Mouse (Mus musculus) limb, embryonic 15.5 days (tissue): ENCODE data around the gene Tmem109. TPM values are rescaled to one million over a fixed set of nuclear protein-coding genes. Genes with fewer than 3 reads are reported as not detected.

Experiments used
- ATAC-seq: fragments of 200-750 bp; cut with Nextera tagmentation; 2 replicates; pipeline ENCODE4 v1.8.0; 2017; ENCODE audit warnings: low read depth, moderate TSS enrichment; ENCODE audit not compliant: insufficient number of reproducible peaks, low FRiP score, low TSS enrichment
- H3K27ac ChIP-seq: fragments of 300-500 bp; sonication (generic); 2 replicates; pipeline ENCODE4 v1.5.1; 2015; ENCODE audit warnings: moderate library complexity, mild to moderate bottlenecking, inconsistent platforms
- H3K27me3 ChIP-seq: fragments of 300-500 bp; sonication (generic); 2 replicates; pipeline ENCODE4 v1.6.1; 2015; ENCODE audit warnings: inconsistent platforms
- H3K36me3 ChIP-seq: fragments of 300-500 bp; sonication (generic); 2 replicates; pipeline ENCODE4 v1.6.1; 2015; ENCODE audit warnings: inconsistent platforms
- H3K4me1 ChIP-seq: fragments of 300-500 bp; sonication (generic); 2 replicates; pipeline ENCODE4 v1.6.1; 2015; ENCODE audit warnings: inconsistent platforms
- H3K4me2 ChIP-seq: fragments of 300-500 bp; sonication (generic); 2 replicates; pipeline ENCODE4 v1.6.1; 2015; ENCODE audit warnings: mild to moderate bottlenecking, inconsistent platforms
- H3K4me3 ChIP-seq: fragments of 300-500 bp; sonication (generic); 2 replicates; pipeline ENCODE4 v1.5.1; 2015; ENCODE audit warnings: mild to moderate bottlenecking, inconsistent platforms
- H3K9ac ChIP-seq: fragments of 300-500 bp; sonication (generic); 2 replicates; pipeline ENCODE4 v1.6.1; 2015; ENCODE audit warnings: inconsistent platforms
- H3K9me3 ChIP-seq: fragments of 300-500 bp; sonication (generic); 2 replicates; pipeline ENCODE4 v1.6.1; 2016; ENCODE audit warnings: inconsistent platforms
- WGBS: fragments of 180-500 bp; shearing (Covaris S2); methylation state at CpG from one replicate; pipeline ENCODE4 v1.1.7; 2015; 5-methylcytosine and 5-hydroxymethylcytosine counted together
- polyA plus RNA-seq: library from polyadenylated mRNA; unstranded; fragments of >200 nt; fragmentation: Nextera tagmentation; extraction: Ambion mirVana; gene quantifications from 2 replicates; pipeline ENCODE4 v1.2.1, GENCODE M21; 2015

Gene Tmem109
- polyA plus RNA-seq, 1 experiment from 2014 or later = 138 TPM

GRCm38 (mm10) chr19:10860072-10860497, 21.7 kb downstream of the Tmem109 start:
- 44% methylated on average over 22 of the region's 22 CpGs for WGBS
- H3K4me3 ChIP-seq = no peak overlapping the region
- no peaks in the 10 kb centered on the region for H3K27me3 ChIP-seq
- no peak overlapping the region for H3K9ac ChIP-seq
- H3K4me2 ChIP-seq = no peak overlapping the region
- ATAC-seq = no peak
- H3K4me1 ChIP-seq = no peaks in the 10 kb centered on the region
- no peak overlapping the region for H3K27ac ChIP-seq
- no peaks in the 10 kb centered on the region for H3K9me3 ChIP-seq
- H3K36me3 ChIP-seq = peaks cover 86% of the 10 kb centered on the region

GRCm38 (mm10) chr19:10856520-10856919, 25.3 kb downstream of the Tmem109 start:
- Histone ChIP-seq H3K4me1 (no peaks in the 10 kb centered on the region), H3K9ac (no peak overlapping the region), H3K27ac (peak overlapping the region; percentile 57), H3K4me3 (no peak overlapping the region), H3K27me3 (no peaks in the 10 kb centered on the region), H3K4me2 (no peak overlapping the region), H3K9me3 (no peaks in the 10 kb centered on the region), H3K36me3 (peaks cover 51% of the 10 kb centered on the region)
- WGBS = 47% methylated on average over 2 of the region's 2 CpGs
- ATAC-seq = no peak

- no peak overlapping the region for H3K4me2 ChIP-seq
- H3K4me1 ChIP-seq = no peaks in the 10 kb centered on the region
- H3K27me3 ChIP-seq = no peaks in the 10 kb centered on the region
- peak overlapping the region; percentile 57; the same call in 1 of the 2 replicates for H3K27ac ChIP-seq
- H3K9me3 ChIP-seq = no peaks in the 10 kb centered on the region
- H3K36me3 ChIP-seq = peaks cover 41% of the 10 kb centered on the region
- ATAC-seq = no peak
- 74% methylated on average over 3 of the region's 3 CpGs for WGBS
- no peak overlapping the region for H3K4me3 ChIP-seq
- H3K9ac ChIP-seq = no peak overlapping the region
Observed at GRCm38 (mm10) chr19:10855422-10855821, 26.4 kb downstream of the Tmem109 start.

GRCm38 (mm10) chr19:10847311-10848087, 34.3 kb downstream of the Tmem109 start:
- Histone ChIP-seq H3K4me1 (0 out of 2 replicates have a peak, but pooled peaks cover 5% of the 10 kb centered on the region), H3K9ac (no peak overlapping the region), H3K27me3 (no peaks in the 10 kb centered on the region), H3K4me3 (no peak overlapping the region), H3K36me3 (no peaks in the 10 kb centered on the region), H3K9me3 (no peaks in the 10 kb centered on the region), H3K4me2 (no peak overlapping the region), H3K27ac (no peak overlapping the region)
- WGBS = 55% methylated on average over 3 of the region's 3 CpGs
- ATAC-seq = no peak

GRCm38 (mm10) chr19:10846150-10846549, 35.7 kb downstream of the Tmem109 start:
- H3K27ac ChIP-seq = no peak overlapping the region
- ATAC-seq = no peak
- H3K4me2 ChIP-seq = no peak overlapping the region

GRCm38 (mm10) chr19:10845454-10845853, 36.3 kb downstream of the Tmem109 start:
- H3K27ac ChIP-seq = no peak overlapping the region
- H3K9me3 ChIP-seq = no peaks in the 10 kb centered on the region
- H3K27me3 ChIP-seq = no peaks in the 10 kb centered on the region
- no peak overlapping the region for H3K4me3 ChIP-seq
- no peak overlapping the region for H3K4me2 ChIP-seq
- 0 out of 2 replicates have a peak, but pooled peaks cover 5% of the 10 kb centered on the region for H3K4me1 ChIP-seq
- no peaks in the 10 kb centered on the region for H3K36me3 ChIP-seq
- 83% methylated on average over 3 of the region's 3 CpGs for WGBS
- ATAC-seq = no peak
- no peak overlapping the region for H3K9ac ChIP-seq

More at GRCm38 (mm10) chr19:10846150-10846549, 35.7 kb downstream of the Tmem109 start:
- H3K9ac ChIP-seq = no peak overlapping the region
- no peaks in the 10 kb centered on the region for H3K9me3 ChIP-seq
- WGBS = 69% methylated on average over 7 of the region's 7 CpGs
- no peaks in the 10 kb centered on the region for H3K27me3 ChIP-seq
- H3K4me3 ChIP-seq = no peak overlapping the region
- H3K4me1 ChIP-seq = 0 out of 2 replicates have a peak, but pooled peaks cover 5% of the 10 kb centered on the region
- H3K36me3 ChIP-seq = no peaks in the 10 kb centered on the region

GRCm38 (mm10) chr19:10844206-10844605, 37.6 kb downstream of the Tmem109 start:
- Histone ChIP-seq H3K4me3 (no peak overlapping the region), H3K27me3 (no peaks in the 10 kb centered on the region), H3K9me3 (no peaks in the 10 kb centered on the region), H3K27ac (no peak overlapping the region), H3K36me3 (no peaks in the 10 kb centered on the region), H3K4me2 (no peak overlapping the region), H3K4me1 (0 out of 2 replicates have a peak, but pooled peaks cover 5% of the 10 kb centered on the region), H3K9ac (no peak overlapping the region)
- ATAC-seq = no peak
- WGBS = 87% methylated on average over 5 of the region's 5 CpGs

- Histone ChIP-seq H3K27ac (no peak overlapping the region), H3K4me3 (no peak overlapping the region)
Observed at GRCm38 (mm10) chr19:10842914-10843313, 38.9 kb downstream of the Tmem109 start.

GRCm38 (mm10) chr19:10841721-10842626, 39.8 kb downstream of the Tmem109 start:
- 61% methylated on average over 16 of the region's 16 CpGs for WGBS
- ATAC-seq = no peak
- Histone ChIP-seq H3K4me2 (no peak overlapping the region), H3K9ac (no peak overlapping the region), H3K9me3 (no peaks in the 10 kb centered on the region), H3K27ac (no peak overlapping the region), H3K4me1 (0 out of 2 replicates have a peak, but pooled peaks cover 2% of the 10 kb centered on the region), H3K27me3 (no peaks in the 10 kb centered on the region), H3K36me3 (no peaks in the 10 kb centered on the region), H3K4me3 (no peak overlapping the region)

More at GRCm38 (mm10) chr19:10842914-10843313, 38.9 kb downstream of the Tmem109 start:
- H3K9me3 ChIP-seq = no peaks in the 10 kb centered on the region
- no peak overlapping the region for H3K4me2 ChIP-seq
- no peak overlapping the region for H3K9ac ChIP-seq
- H3K36me3 ChIP-seq = no peaks in the 10 kb centered on the region
- 49% methylated on average over 24 of the region's 24 CpGs for WGBS
- H3K27me3 ChIP-seq = no peaks in the 10 kb centered on the region
- no peak for ATAC-seq
- 0 out of 2 replicates have a peak, but pooled peaks cover 5% of the 10 kb centered on the region for H3K4me1 ChIP-seq

- Histone ChIP-seq H3K4me2 (no peak within 1 kb of the TSS), H3K27ac (no peak within 1 kb of the TSS), H3K4me3 (no peak within 1 kb of the TSS), H3K36me3 (no peaks in the 10 kb centered on the region), H3K27me3 (no peaks in the 10 kb centered on the region), H3K9me3 (no peaks in the 10 kb centered on the region), H3K4me1 (no peaks in the 10 kb centered on the region), H3K9ac (no peak within 1 kb of the TSS)
- ATAC-seq = no peak
- 76% methylated on average over 15 of the region's 15 CpGs for WGBS
Observed at GRCm38 (mm10) chr19:10839010-10839892, 42.5 kb downstream of the Tmem109 start, which contains the start of gene Slc15a3. Gene Slc15a3, plus strand, starts transcription at chr19:10839727.

GRCm38 (mm10) chr19:10835671-10836070, 46.1 kb downstream of the Tmem109 start:
- H3K36me3 ChIP-seq = no peaks in the 10 kb centered on the region
- H3K27ac ChIP-seq = no peak overlapping the region
- H3K4me2 ChIP-seq = no peak overlapping the region
- no peak overlapping the region for H3K4me3 ChIP-seq
- no peaks in the 10 kb centered on the region for H3K27me3 ChIP-seq
- ATAC-seq = no peak
- WGBS = 46% methylated on average over 3 of the region's 3 CpGs
- no peaks in the 10 kb centered on the region for H3K9me3 ChIP-seq
- H3K4me1 ChIP-seq = no peaks in the 10 kb centered on the region
- H3K9ac ChIP-seq = no peak overlapping the region
